Mouse (Mus musculus) heart, embryonic 16.5 days (tissue): Measurements from ENCODE around the gene Tbl1xr1. TPM values are rescaled to one million over a fixed set of nuclear protein-coding genes. Genes with fewer than 3 reads are reported as not detected.

ENCODE experiments used
- ATAC-seq: fragments of 200-750 bp; cut with Nextera tagmentation; replicated peaks from 2 replicates; pipeline ENCODE4 v1.8.0; 2017; ENCODE audit warnings: moderate number of reproducible peaks; ENCODE audit not compliant: insufficient read depth, low FRiP score; ENCODE audit errors: extremely low read depth
- H3K27ac ChIP-seq: fragments of 300-500 bp; sonication (generic); 2 replicates; pipeline ENCODE4 v1.5.1; 2014; ENCODE audit warnings: mild to moderate bottlenecking, low read length, control low read depth, moderate library complexity
- H3K27me3 ChIP-seq: fragments of 300-500 bp; sonication (generic); 2 replicates; pipeline ENCODE4 v1.6.1; 2014; ENCODE audit warnings: low read length, mixed read lengths; ENCODE audit not compliant: control insufficient read depth, insufficient read depth
- H3K36me3 ChIP-seq: fragments of 300-500 bp; sonication (generic); 2 replicates; pipeline ENCODE4 v1.6.1; 2014; ENCODE audit not compliant: control insufficient read depth, insufficient read depth
- H3K4me1 ChIP-seq: fragments of 300-500 bp; sonication (generic); 2 replicates; pipeline ENCODE4 v1.6.1; 2014; ENCODE audit warnings: low read length, mixed read lengths; ENCODE audit not compliant: control insufficient read depth, insufficient read depth
- H3K4me2 ChIP-seq: fragments of 300-500 bp; sonication (generic); 2 replicates; pipeline ENCODE4 v1.6.1; 2014; ENCODE audit warnings: low read depth, mild to moderate bottlenecking, control low read depth, low read length
- H3K4me3 ChIP-seq: fragments of 300-500 bp; sonication (generic); 2 replicates; pipeline ENCODE4 v1.5.1; 2014; ENCODE audit warnings: mild to moderate bottlenecking, control low read depth, low read length
- H3K9ac ChIP-seq: fragments of 300-500 bp; sonication (generic); 2 replicates; pipeline ENCODE4 v1.6.1; 2014; ENCODE audit warnings: low read length, control low read depth
- H3K9me3 ChIP-seq: fragments of 300-500 bp; sonication (generic); replicated peaks from 2 replicates; pipeline ENCODE4 v1.6.1; 2016; ENCODE audit warnings: low read length; ENCODE audit not compliant: control insufficient read depth
- WGBS: fragments of 180-500 bp; shearing (Covaris S2); extraction: QIAGEN DNeasy Blood & Tissue Kit; methylation state at CpG from one replicate; pipeline ENCODE4 v1.1.7; 2014; 5-methylcytosine and 5-hydroxymethylcytosine counted together
- polyA plus RNA-seq: library from polyadenylated mRNA; unstranded; fragments of >200 nt; fragmentation: Nextera tagmentation; extraction: Ambion mirVana; gene quantifications from 2 replicates; pipeline ENCODE4 v1.2.1, GENCODE M21; 2015

Gene Tbl1xr1
- polyA plus RNA-seq, 1 experiment from 2014 or later = 12.9 TPM

- Histone ChIP-seq H3K9ac (no peak overlapping the region), H3K9me3 (no peaks in the 10 kb centered on the region), H3K27ac (no peak overlapping the region), H3K36me3 (no peaks in the 10 kb centered on the region), H3K4me3 (no peak overlapping the region), H3K27me3 (no peaks in the 10 kb centered on the region), H3K4me1 (peaks cover 11% of the 10 kb centered on the region), H3K4me2 (no peak overlapping the region)
- no peak for ATAC-seq
- WGBS = 90% methylated on average over 4 of the region's 4 CpGs
These were observed 6.4 kb downstream of the Tbl1xr1 start for GRCm38 (mm10) chr3:22082823-22083222.

DNA sequence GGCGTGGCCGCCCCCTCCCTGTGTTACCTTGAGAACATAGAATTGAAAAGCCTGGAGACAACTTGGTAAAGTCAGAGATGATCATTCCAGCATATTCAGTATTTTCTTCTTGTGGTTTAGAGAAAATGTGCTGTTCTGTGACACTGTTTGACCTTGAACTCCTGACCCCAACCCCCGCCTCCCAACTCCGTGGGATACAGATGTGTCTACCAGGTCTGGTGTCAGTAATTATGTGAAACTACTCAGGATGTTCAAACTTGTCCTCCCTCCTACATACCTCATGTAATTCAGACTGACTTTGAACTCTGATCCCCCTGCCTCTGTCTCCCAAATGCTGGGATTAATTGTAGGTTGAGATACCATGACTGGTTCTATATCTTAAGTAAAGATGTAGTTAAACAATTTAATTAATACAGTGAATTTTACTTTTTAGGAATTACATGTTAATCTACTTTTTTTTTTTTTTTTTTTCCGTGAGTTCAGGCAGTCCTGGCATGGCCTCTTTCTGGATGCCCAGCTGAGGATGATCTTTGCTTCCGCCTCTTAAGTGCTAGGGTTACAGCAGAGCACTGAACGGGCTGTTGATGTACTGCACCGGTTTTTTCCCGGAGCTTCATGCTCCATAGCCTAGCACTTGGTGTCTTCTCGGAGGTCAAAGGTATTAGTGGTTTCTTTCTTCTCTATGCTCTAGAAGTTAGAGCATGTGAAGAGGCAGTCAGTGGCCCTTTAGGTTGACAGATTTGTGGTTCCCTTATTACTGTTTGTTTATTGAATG lies 8.0 kb downstream of the Tbl1xr1 start:
- no peak overlapping the region for H3K27ac ChIP-seq
- no peak overlapping the region for H3K4me3 ChIP-seq
- no peak overlapping the region for H3K4me2 ChIP-seq
- H3K9me3 ChIP-seq = no peaks in the 10 kb centered on the region
- no peak overlapping the region for H3K9ac ChIP-seq
- H3K36me3 ChIP-seq = no peaks in the 10 kb centered on the region
- ATAC-seq = no peak
- 74% methylated on average over 10 of the region's 10 CpGs for WGBS
- no peaks in the 10 kb centered on the region for H3K27me3 ChIP-seq
- peaks cover 5% of the 10 kb centered on the region; the same call in 1 of the 2 replicates for H3K4me1 ChIP-seq

DNA sequence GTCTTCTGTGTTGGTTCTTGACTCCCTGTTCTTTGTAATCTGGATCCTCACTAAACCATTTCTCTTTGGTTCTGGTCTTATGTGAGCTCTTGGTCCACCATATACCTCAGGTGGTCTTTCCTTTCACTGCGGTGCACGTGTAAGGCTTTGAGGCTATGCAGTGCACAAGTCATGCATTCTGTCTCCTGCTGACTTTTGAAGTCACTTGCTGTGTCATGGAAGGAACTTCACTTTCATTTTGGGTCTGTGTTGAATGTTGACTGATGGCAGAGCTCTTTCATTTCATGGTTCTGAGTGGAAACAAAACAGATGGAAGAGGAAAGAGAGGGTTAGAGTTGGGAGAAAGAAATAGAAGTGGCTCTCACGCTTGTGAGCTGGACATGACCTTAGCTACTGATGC lies 13.4 kb downstream of the Tbl1xr1 start:
- Histone ChIP-seq H3K4me1 (peaks cover 31% of the 10 kb centered on the region), H3K4me2 (no peak overlapping the region), H3K36me3 (no peaks in the 10 kb centered on the region), H3K27ac (0 out of 2 replicates have a peak overlapping the region, but pooled peaks have one; percentile 38), H3K9me3 (no peaks in the 10 kb centered on the region), H3K9ac (no peak overlapping the region), H3K4me3 (no peak overlapping the region), H3K27me3 (no peaks in the 10 kb centered on the region)
- no peak for ATAC-seq
- 65% methylated on average over 3 of the region's 3 CpGs for WGBS

DNA sequence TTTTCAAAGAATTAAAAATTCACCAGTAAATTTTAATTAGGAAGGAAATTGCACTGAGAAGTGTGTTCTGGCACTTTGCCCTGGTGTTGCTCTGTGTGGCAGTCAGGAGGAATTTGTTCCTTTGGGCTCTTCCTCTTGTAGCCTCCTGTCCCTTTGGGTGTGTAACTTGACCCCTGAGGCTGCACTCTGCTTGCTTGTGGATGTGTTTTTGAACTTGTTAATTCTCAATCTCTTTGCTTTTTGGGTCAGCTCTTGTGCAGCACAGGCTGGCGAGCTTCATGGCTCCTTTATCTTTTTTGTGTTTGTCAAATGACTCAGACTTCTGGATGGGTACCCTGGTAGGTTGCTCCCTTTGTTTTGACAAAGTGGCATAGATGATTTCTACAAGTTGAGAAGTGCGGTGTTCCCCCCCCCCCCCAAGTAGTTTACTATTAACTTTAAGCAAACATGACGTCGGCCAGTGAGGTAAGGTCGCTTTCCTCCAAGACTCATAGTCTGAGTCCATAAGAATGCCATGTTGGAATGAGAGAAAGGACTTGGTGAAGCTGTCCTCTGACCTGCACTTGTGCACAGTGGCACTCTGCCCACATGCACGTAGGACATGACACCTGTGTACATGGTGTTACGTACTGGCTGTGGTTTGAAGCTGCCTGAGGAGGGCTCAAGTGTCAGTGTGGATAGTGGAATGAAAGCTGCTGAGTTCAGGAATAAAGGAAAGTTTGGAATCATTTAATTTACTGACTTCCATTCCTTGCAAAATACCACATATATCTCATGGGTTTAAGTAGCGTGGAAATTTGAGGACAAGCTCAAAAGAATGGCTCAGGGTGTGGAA lies 14.2 kb downstream of the Tbl1xr1 start:
- WGBS = 51% methylated on average over 8 of the region's 8 CpGs
- peak; percentile 53; the same call in 1 of the 2 replicates for ATAC-seq
- H3K36me3 ChIP-seq = no peaks in the 10 kb centered on the region
- peaks cover 31% of the 10 kb centered on the region for H3K4me1 ChIP-seq
- no peak overlapping the region for H3K4me3 ChIP-seq
- H3K27me3 ChIP-seq = no peaks in the 10 kb centered on the region
- no peak overlapping the region for H3K9ac ChIP-seq
- 0 out of 2 replicates have a peak overlapping the region, but pooled peaks have one; percentile 19 for H3K27ac ChIP-seq
- H3K9me3 ChIP-seq = no peaks in the 10 kb centered on the region
- H3K4me2 ChIP-seq = no peak overlapping the region

DNA sequence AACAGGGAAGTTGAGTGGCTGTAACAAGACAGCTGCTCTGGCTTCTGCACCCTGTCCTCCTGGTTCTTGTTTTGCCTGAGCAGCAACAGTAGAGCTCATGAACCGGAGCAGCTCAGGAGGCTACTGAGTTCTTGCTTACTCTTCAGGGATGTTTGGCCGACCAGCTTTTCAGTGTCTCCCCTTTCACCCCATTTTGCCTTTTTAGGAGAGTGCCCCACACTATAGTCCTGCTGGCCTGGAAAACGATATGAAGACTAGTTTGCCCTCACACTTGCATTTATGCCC lies 14.8 kb downstream of the Tbl1xr1 start:
- H3K4me2 ChIP-seq = no peak overlapping the region
- H3K9ac ChIP-seq = no peak overlapping the region
- no peak overlapping the region for H3K4me3 ChIP-seq
- no peaks in the 10 kb centered on the region for H3K27me3 ChIP-seq
- H3K36me3 ChIP-seq = no peaks in the 10 kb centered on the region
- no peaks in the 10 kb centered on the region for H3K9me3 ChIP-seq
- H3K27ac ChIP-seq = no peak overlapping the region
- H3K4me1 ChIP-seq = peaks cover 31% of the 10 kb centered on the region
- 65% methylated on average over 3 of the region's 3 CpGs for WGBS
- ATAC-seq = no peak

GRCm38 (mm10) chr3:22091681-22092080 lies 15.2 kb downstream of the Tbl1xr1 start:
- Histone ChIP-seq H3K4me2 (no peak overlapping the region), H3K27ac (no peak overlapping the region), H3K9me3 (no peaks in the 10 kb centered on the region), H3K4me3 (no peak overlapping the region), H3K36me3 (no peaks in the 10 kb centered on the region), H3K4me1 (peaks cover 31% of the 10 kb centered on the region), H3K27me3 (no peaks in the 10 kb centered on the region), H3K9ac (no peak overlapping the region)
- WGBS = 89% methylated on average over 3 of the region's 3 CpGs
- ATAC-seq = no peak

DNA sequence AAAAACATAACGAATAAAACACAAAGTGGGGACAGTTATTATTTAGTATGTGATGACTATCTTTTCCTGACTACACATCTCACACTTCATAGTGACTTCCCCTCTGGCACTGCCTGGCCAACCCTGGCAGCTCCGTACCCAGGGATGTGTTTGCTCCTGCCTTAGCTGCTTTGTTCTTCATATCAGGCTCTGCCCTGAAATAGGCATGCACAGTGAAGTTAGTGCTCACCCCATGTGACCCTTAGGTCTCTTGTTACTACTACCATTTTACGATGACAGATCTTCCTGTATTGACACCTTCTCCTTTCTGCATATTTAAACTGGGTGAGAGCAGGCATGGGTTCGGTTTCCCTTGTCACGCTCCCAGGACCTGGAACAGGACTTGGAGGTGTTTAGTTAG lies 16.3 kb downstream of the Tbl1xr1 start:
- H3K4me3 ChIP-seq = no peak overlapping the region
- H3K4me2 ChIP-seq = no peak overlapping the region
- no peaks in the 10 kb centered on the region for H3K27me3 ChIP-seq
- no peak overlapping the region for H3K9ac ChIP-seq
- ATAC-seq = no peak
- H3K27ac ChIP-seq = no peak overlapping the region
- 65% methylated on average over 5 of the region's 5 CpGs for WGBS
- peaks cover 31% of the 10 kb centered on the region for H3K4me1 ChIP-seq
- no peaks in the 10 kb centered on the region for H3K36me3 ChIP-seq
- no peaks in the 10 kb centered on the region for H3K9me3 ChIP-seq

DNA sequence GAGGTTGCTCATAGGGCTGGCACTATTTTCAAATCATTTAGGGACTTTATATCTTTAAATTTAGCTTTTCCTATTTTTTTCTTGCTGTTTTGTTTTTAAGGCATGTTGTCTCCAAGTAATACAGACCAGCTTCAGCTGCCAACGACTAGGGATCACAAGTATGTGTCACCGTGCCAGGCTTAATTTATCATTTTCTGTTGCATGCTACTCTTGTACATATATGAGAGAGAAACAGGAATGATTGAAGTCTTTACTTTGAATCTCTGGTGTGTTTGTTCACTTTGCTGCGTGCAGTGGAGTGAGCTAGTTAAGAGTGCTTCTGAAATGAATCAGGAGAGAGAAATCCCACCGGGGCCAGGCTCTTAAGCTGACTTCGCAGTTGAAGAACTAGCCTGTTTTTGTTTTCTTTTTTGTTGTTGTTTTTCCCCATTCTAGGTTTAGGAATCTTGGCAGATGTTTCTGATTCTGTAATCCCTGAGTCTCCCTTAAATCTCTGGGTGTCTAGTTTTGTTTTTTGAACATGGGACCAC lies 27.6 kb downstream of the Tbl1xr1 start:
- no peaks in the 10 kb centered on the region for H3K27me3 ChIP-seq
- no peak overlapping the region for H3K27ac ChIP-seq
- no peaks in the 10 kb centered on the region for H3K36me3 ChIP-seq
- 41% methylated on average over 5 of the region's 5 CpGs for WGBS
- H3K9ac ChIP-seq = no peak overlapping the region
- no peak overlapping the region for H3K4me3 ChIP-seq
- no peaks in the 10 kb centered on the region for H3K9me3 ChIP-seq
- no peak overlapping the region for H3K4me2 ChIP-seq
- no peak for ATAC-seq
- H3K4me1 ChIP-seq = peaks cover 19% of the 10 kb centered on the region

DNA sequence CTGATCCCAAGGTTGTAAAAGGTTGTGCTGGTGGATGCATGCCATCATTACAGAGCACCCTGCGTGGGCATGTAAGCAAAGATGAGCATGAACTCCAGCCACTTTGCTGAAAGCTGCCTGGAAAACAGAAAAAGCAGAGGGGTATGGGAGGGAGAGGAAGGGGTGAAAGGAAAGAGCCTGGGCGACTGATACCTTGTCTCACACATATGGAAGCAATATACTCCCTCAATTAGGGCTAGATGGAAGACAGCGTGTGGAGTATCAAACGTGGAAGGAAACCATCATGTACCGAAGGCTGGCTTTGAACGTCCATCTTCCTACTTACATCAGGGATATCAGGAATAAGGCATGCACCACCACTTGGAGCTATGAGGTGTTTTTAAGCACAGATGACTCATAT lies 29.0 kb downstream of the Tbl1xr1 start:
- Histone ChIP-seq H3K27ac (no peak overlapping the region), H3K9ac (no peak overlapping the region), H3K36me3 (no peaks in the 10 kb centered on the region), H3K4me3 (no peak overlapping the region), H3K4me2 (no peak overlapping the region), H3K4me1 (peaks cover 13% of the 10 kb centered on the region), H3K9me3 (no peaks in the 10 kb centered on the region), H3K27me3 (no peaks in the 10 kb centered on the region)
- WGBS = 63% methylated on average over 6 of the region's 6 CpGs
- ATAC-seq = no peak
